Mouse (Mus musculus) lung, adult 2 months (tissue): ENCODE measurements around the gene Ttc3.

Experiments used
- CTCF ChIP-seq: fragments of 200-500 bp; IDR thresholded peaks from 2 replicates; pipeline ENCODE4 v1.5.1; 2011; ENCODE audit warnings: mild to moderate bottlenecking, low read length, control low read depth; ENCODE audit not compliant: insufficient read depth
- POLR2A ChIP-seq: fragments of 200-500 bp; IDR thresholded peaks from 2 replicates; pipeline ENCODE4 v1.6.1; 2011; ENCODE audit warnings: low read depth, mild to moderate bottlenecking, control low read depth, low read length, borderline replicate concordance; ENCODE audit errors: extremely low read depth

DNA sequence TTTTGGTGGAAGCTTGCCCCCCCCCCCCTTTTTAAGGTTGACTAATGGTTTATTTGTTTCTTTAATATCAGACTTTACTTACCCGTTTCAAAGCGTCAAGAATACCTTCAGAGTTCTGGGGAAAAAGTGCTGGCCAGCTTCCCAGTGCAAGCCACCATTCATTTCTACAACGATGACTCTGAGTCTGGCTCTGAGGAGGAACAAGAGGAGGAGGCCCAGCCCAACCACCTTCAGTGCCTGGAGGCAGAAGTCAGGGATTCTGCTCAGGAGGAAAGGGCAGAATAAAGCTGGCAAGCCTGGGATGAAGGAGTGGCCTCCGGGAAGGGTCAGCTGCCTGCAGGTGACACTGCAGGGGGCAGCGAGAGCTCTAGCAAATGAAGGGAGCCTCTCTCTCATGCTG, 34.8 kb upstream of the Ttc3 start:
- TF ChIP-seq CTCF: no peak
- no peak for TF ChIP-seq POLR2A
